Mouse (Mus musculus): ENCODE data around the gene Olfr619.

- TF ChIP-seq CTCF (IDR thresholded peaks at IDR 0.05; ENCODE audit: extremely low read depth, insufficient read length, insufficient replicate concordance, low read depth, low read length) (no peak), POLR2A (IDR thresholded peaks at IDR 0.05; ENCODE audit: low read depth, low read length) (no peak)
Observed at GRCm38 (mm10) chr7:103612434-103612833, 12.1 kb downstream of the Olfr619 start, which contains the start of gene Olfr620.

Data from small intestine, adult 2 months (tissue).